ENCODE assay signal across 9 mouse cellular contexts in the genomic region with DNA sequence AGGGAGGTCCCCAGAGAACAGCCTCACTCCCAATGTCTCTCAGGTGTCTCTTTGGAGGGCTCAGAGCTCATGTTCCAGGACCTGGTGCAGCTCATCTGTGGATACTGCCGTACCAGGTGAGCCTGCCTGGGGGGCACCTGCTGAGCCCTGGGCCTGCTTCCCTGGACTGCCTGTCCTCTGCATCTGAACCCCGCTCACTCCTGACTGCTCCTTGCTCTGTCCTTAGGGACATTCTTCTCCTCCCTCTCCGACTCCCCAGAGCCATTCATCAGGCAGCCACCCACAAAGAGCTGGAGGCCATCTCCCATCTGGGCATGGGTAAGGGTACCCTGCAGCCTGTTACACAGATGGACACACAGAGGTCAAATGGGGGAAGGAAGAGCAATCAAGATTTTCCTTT. TPM values are rescaled to one million over a fixed set of nuclear protein-coding genes. Genes with fewer than 3 reads are reported as not detected.
DNase-seq lines count a peak whose midpoint lies in the region; ATAC-seq lines count a peak whose summit lies in the region.
"Had no signal": no experiment of that assay in that cellular context is flagged by ENCODE, and none has a peak within 500 bp of the region (broad histone marks: within the 10 kb centered on the region; RNA-seq: fewer than 3 reads in every experiment).

No protein-coding gene starts in this region.

- H3K4me3 ChIP-seq in forebrain, embryonic 14.5 days (ENCODE audit: low read depth, low read length): no peak overlapping the region
- no peak overlapping the region for H3K4me3 ChIP-seq in forebrain, embryonic 13.5 days
- peak overlapping the region; percentile 31; the same call in 1 of the 2 replicates for H3K4me3 ChIP-seq in liver, embryonic 11.5 days (ENCODE audit: low read depth, low read length)
- no peak overlapping the region for H3K4me3 ChIP-seq in embryonic facial prominence, embryonic 13.5 days
- H3K4me3 ChIP-seq in midbrain, embryonic 16.5 days (ENCODE audit: low read depth, low read length): no peak overlapping the region

- peak overlapping the region; percentile 8; the same call in 1 of the 2 replicates for H3K9ac ChIP-seq in forebrain, embryonic 14.5 days (ENCODE audit: low read length)
- no peak overlapping the region for H3K9ac ChIP-seq in forebrain, embryonic 13.5 days
- H3K9ac ChIP-seq in liver, embryonic 11.5 days (ENCODE audit: low read depth, low read length): 0 out of 2 replicates have a peak overlapping the region, but pooled peaks have one; percentile 20
- H3K9ac ChIP-seq in embryonic facial prominence, embryonic 13.5 days: peak overlapping the region; percentile 54; the same call in 1 of the 2 replicates
- peak overlapping the region; percentile 36; the same call in 1 of the 2 replicates for H3K9ac ChIP-seq in midbrain, embryonic 16.5 days (ENCODE audit: low read depth, low read length)

- no peak for DNase-seq in forebrain, embryonic 14.5 days (ENCODE audit: low spot score)
- DNase-seq in liver, embryonic 11.5 days (ENCODE audit: low spot score): no peak
- no peak for DNase-seq in liver
- DNase-seq in retina, embryonic 14.5 days (ENCODE audit: low spot score): no peak
- DNase-seq in layer of hippocampus, postnatal 14 days (ENCODE audit: low spot score in 2 of 2): no peak

- 30% methylated on average over 3 of the region's 3 CpGs for WGBS in forebrain, embryonic 14.5 days
- WGBS in forebrain, embryonic 13.5 days: 48% methylated on average over 3 of the region's 3 CpGs
- 53% methylated on average over 3 of the region's 3 CpGs for WGBS in liver, embryonic 11.5 days
- WGBS in embryonic facial prominence, embryonic 13.5 days: 33% methylated on average over 3 of the region's 3 CpGs
- 43% methylated on average over 3 of the region's 3 CpGs for WGBS in midbrain, embryonic 16.5 days

- peaks cover 33% of the 10 kb centered on the region for H3K27me3 ChIP-seq in forebrain, embryonic 14.5 days (replicated peaks; ENCODE audit: control insufficient read depth, insufficient read depth, low read length)
- H3K27me3 ChIP-seq in forebrain, embryonic 13.5 days: peaks cover 48% of the 10 kb centered on the region
- peaks cover 36% of the 10 kb centered on the region for H3K27me3 ChIP-seq in liver, embryonic 11.5 days (replicated peaks; ENCODE audit: control insufficient read depth, insufficient read depth, low read length)
- H3K27me3 ChIP-seq in embryonic facial prominence, embryonic 13.5 days: peaks cover 48% of the 10 kb centered on the region
- peaks cover 35% of the 10 kb centered on the region for H3K27me3 ChIP-seq in midbrain, embryonic 16.5 days (ENCODE audit: control insufficient read depth, insufficient read depth, low read depth, low read length)

- H3K27ac ChIP-seq in forebrain, embryonic 14.5 days (ENCODE audit: low read depth, low read length): no peak overlapping the region
- no peak overlapping the region for H3K27ac ChIP-seq in forebrain, embryonic 13.5 days
- no peak overlapping the region; the same call in 1 of the 2 replicates for H3K27ac ChIP-seq in liver, embryonic 11.5 days (ENCODE audit: low read depth, low read length)
- no peak overlapping the region for H3K27ac ChIP-seq in embryonic facial prominence, embryonic 13.5 days
- H3K27ac ChIP-seq in midbrain, embryonic 16.5 days (ENCODE audit: low read length): no peak overlapping the region

- ATAC-seq in forebrain, embryonic 14.5 days: no peak
- no peak for ATAC-seq in forebrain, embryonic 13.5 days
- no peak for ATAC-seq in liver, embryonic 11.5 days (replicated peaks; ENCODE audit: low FRiP score)
- no peak for ATAC-seq in embryonic facial prominence, embryonic 13.5 days (ENCODE audit: insufficient number of reproducible peaks, insufficient read depth, low FRiP score, low TSS enrichment, low read depth)
- no peak for ATAC-seq in midbrain, embryonic 16.5 days
- ATAC-seq: CD4-positive, CD25-positive, alpha-beta regulatory T cell, adult 4 months had no signal

- no peaks in the 10 kb centered on the region for H3K9me3 ChIP-seq in forebrain, embryonic 14.5 days (replicated peaks; ENCODE audit: control insufficient read depth, low read length)
- H3K9me3 ChIP-seq in forebrain, embryonic 13.5 days (replicated peaks): no peaks in the 10 kb centered on the region
- H3K9me3 ChIP-seq in liver, embryonic 11.5 days (ENCODE audit: control insufficient read depth, low read length): no peaks in the 10 kb centered on the region
- no peaks in the 10 kb centered on the region for H3K9me3 ChIP-seq in embryonic facial prominence, embryonic 13.5 days
- H3K9me3 ChIP-seq in midbrain, embryonic 16.5 days (replicated peaks; ENCODE audit: control insufficient read depth, low read length, poor library complexity, severe bottlenecking): no peaks in the 10 kb centered on the region

- peaks cover 26% of the 10 kb centered on the region for H3K36me3 ChIP-seq in forebrain, embryonic 14.5 days (ENCODE audit: control insufficient read depth, insufficient read depth, low read length)
- peaks cover 35% of the 10 kb centered on the region for H3K36me3 ChIP-seq in forebrain, embryonic 13.5 days (ENCODE audit: poor library complexity, severe bottlenecking)
- H3K36me3 ChIP-seq in liver, embryonic 11.5 days (ENCODE audit: control insufficient read depth, insufficient read depth, low read length): peaks cover 13% of the 10 kb centered on the region; the same call in 1 of the 2 replicates
- peaks cover 31% of the 10 kb centered on the region for H3K36me3 ChIP-seq in embryonic facial prominence, embryonic 13.5 days
- no peaks in the 10 kb centered on the region; the same call in 1 of the 2 replicates for H3K36me3 ChIP-seq in midbrain, embryonic 16.5 days (ENCODE audit: control insufficient read depth, insufficient read depth, low read length)

- H3K4me2 ChIP-seq in forebrain, embryonic 14.5 days (ENCODE audit: low read length): no peak overlapping the region
- no peak overlapping the region for H3K4me2 ChIP-seq in forebrain, embryonic 13.5 days
- peak overlapping the region; percentile 51 for H3K4me2 ChIP-seq in liver, embryonic 11.5 days
- H3K4me2 ChIP-seq in embryonic facial prominence, embryonic 13.5 days: peak overlapping the region; percentile 45
- H3K4me2 ChIP-seq in midbrain, embryonic 16.5 days (ENCODE audit: low read length): no peak overlapping the region

- H3K4me1 ChIP-seq in forebrain, embryonic 14.5 days (ENCODE audit: control insufficient read depth, insufficient read depth, low read length): no peaks in the 10 kb centered on the region
- H3K4me1 ChIP-seq in forebrain, embryonic 13.5 days: peaks cover 14% of the 10 kb centered on the region
- H3K4me1 ChIP-seq in liver, embryonic 11.5 days (replicated peaks; ENCODE audit: control insufficient read depth, insufficient read depth, low read length): peaks cover 2% of the 10 kb centered on the region; the same call in 1 of the 2 replicates
- peaks cover 29% of the 10 kb centered on the region for H3K4me1 ChIP-seq in embryonic facial prominence, embryonic 13.5 days
- peaks cover 13% of the 10 kb centered on the region for H3K4me1 ChIP-seq in midbrain, embryonic 16.5 days (ENCODE audit: control insufficient read depth, insufficient read depth, low read length)

RNA-seq across cellular contexts. Expression of gene Rin1, which starts 1.2 kb away (rescaled TPM):
- 1.3 and 1.4 TPM in 2 replicates for polyA plus RNA-seq in forebrain, embryonic 14.5 days (2014; fragmentation: Nextera tagmentation; extraction: Ambion mirVana)
- polyA plus RNA-seq in forebrain, embryonic 13.5 days (2015; fragmentation: Nextera tagmentation; extraction: Ambion mirVana): 0.62 and 0.78 TPM in 2 replicates
- polyA plus RNA-seq in liver, embryonic 11.5 days (2014; fragmentation: Nextera tagmentation; extraction: Ambion mirVana): 1.3 and 1.4 TPM in 2 replicates
- polyA plus RNA-seq in embryonic facial prominence, embryonic 13.5 days (2015; fragmentation: Nextera tagmentation; extraction: Ambion mirVana): 0.99 and 1.5 TPM in 2 replicates
- 1.5 and 1.8 TPM in 2 replicates for polyA plus RNA-seq in midbrain, embryonic 16.5 days (2015; fragmentation: Nextera tagmentation; extraction: Ambion mirVana)
- total RNA-seq in layer of hippocampus, postnatal 14 days (2021): 10 to 100 TPM; 68.7 to 72.6 TPM

RNA-seq across cellular contexts. Expression of gene Brms1, which starts 10.4 kb away (rescaled TPM):
- 56.2 and 56.8 TPM in 2 replicates for polyA plus RNA-seq in forebrain, embryonic 14.5 days (2014; fragmentation: Nextera tagmentation; extraction: Ambion mirVana)
- 56.0 and 63.2 TPM in 2 replicates for polyA plus RNA-seq in forebrain, embryonic 13.5 days (2015; fragmentation: Nextera tagmentation; extraction: Ambion mirVana)
- 61.2 and 61.3 TPM in 2 replicates for polyA plus RNA-seq in liver, embryonic 11.5 days (2014; fragmentation: Nextera tagmentation; extraction: Ambion mirVana)
- 40.6 and 42.9 TPM in 2 replicates for polyA plus RNA-seq in embryonic facial prominence, embryonic 13.5 days (2015; fragmentation: Nextera tagmentation; extraction: Ambion mirVana)
- polyA plus RNA-seq in midbrain, embryonic 16.5 days (2015; fragmentation: Nextera tagmentation; extraction: Ambion mirVana): 26.8 and 36.2 TPM in 2 replicates
- 10 to 100 TPM; 10.8 to 12.9 TPM for total RNA-seq in layer of hippocampus, postnatal 14 days (2021)

RNA-seq across cellular contexts. Expression of gene AC124502.3, which starts 12.8 kb away (rescaled TPM):
- polyA plus RNA-seq in forebrain, embryonic 14.5 days (2014; fragmentation: Nextera tagmentation; extraction: Ambion mirVana): 1.2 and 1.7 TPM in 2 replicates
- 3.2 and 3.4 TPM in 2 replicates for polyA plus RNA-seq in forebrain, embryonic 13.5 days (2015; fragmentation: Nextera tagmentation; extraction: Ambion mirVana)
- 1.1 TPM in 2 replicates for polyA plus RNA-seq in liver, embryonic 11.5 days (2014; fragmentation: Nextera tagmentation; extraction: Ambion mirVana)
- 2.3 and 3.5 TPM in 2 replicates for polyA plus RNA-seq in embryonic facial prominence, embryonic 13.5 days (2015; fragmentation: Nextera tagmentation; extraction: Ambion mirVana)
- 2.9 and 4.2 TPM in 2 replicates for polyA plus RNA-seq in midbrain, embryonic 16.5 days (2015; fragmentation: Nextera tagmentation; extraction: Ambion mirVana)
- 10 to 100 TPM in 1 of 2 experiments, 1 to 10 TPM in 1; 5.9 to 10.6 TPM for total RNA-seq in layer of hippocampus, postnatal 14 days (2021)

RNA-seq across cellular contexts. Expression of gene B4gat1, which starts 12.9 kb away (rescaled TPM):
- 45.4 and 55.1 TPM in 2 replicates for polyA plus RNA-seq in forebrain, embryonic 14.5 days (2014; fragmentation: Nextera tagmentation; extraction: Ambion mirVana)
- polyA plus RNA-seq in forebrain, embryonic 13.5 days (2015; fragmentation: Nextera tagmentation; extraction: Ambion mirVana): 39.4 and 40.3 TPM in 2 replicates
- 19.1 and 21.3 TPM in 2 replicates for polyA plus RNA-seq in liver, embryonic 11.5 days (2014; fragmentation: Nextera tagmentation; extraction: Ambion mirVana)
- polyA plus RNA-seq in embryonic facial prominence, embryonic 13.5 days (2015; fragmentation: Nextera tagmentation; extraction: Ambion mirVana): 47.1 and 49.5 TPM in 2 replicates
- polyA plus RNA-seq in midbrain, embryonic 16.5 days (2015; fragmentation: Nextera tagmentation; extraction: Ambion mirVana): 82.9 and 102 TPM in 2 replicates
- 100 to 1,000 TPM; 124 to 127 TPM for total RNA-seq in layer of hippocampus, postnatal 14 days (2021)

RNA-seq across cellular contexts. Expression of gene Cd248, which starts 16.4 kb away (rescaled TPM):
- polyA plus RNA-seq in forebrain, embryonic 14.5 days (2014; fragmentation: Nextera tagmentation; extraction: Ambion mirVana): 12.5 and 16.2 TPM in 2 replicates
- polyA plus RNA-seq in forebrain, embryonic 13.5 days (2015; fragmentation: Nextera tagmentation; extraction: Ambion mirVana): 7.0 and 7.3 TPM in 2 replicates
- 28.6 and 29.3 TPM in 2 replicates for polyA plus RNA-seq in liver, embryonic 11.5 days (2014; fragmentation: Nextera tagmentation; extraction: Ambion mirVana)
- polyA plus RNA-seq in embryonic facial prominence, embryonic 13.5 days (2015; fragmentation: Nextera tagmentation; extraction: Ambion mirVana): 89.1 and 90.6 TPM in 2 replicates
- 16.0 and 16.5 TPM in 2 replicates for polyA plus RNA-seq in midbrain, embryonic 16.5 days (2015; fragmentation: Nextera tagmentation; extraction: Ambion mirVana)
- total RNA-seq in layer of hippocampus, postnatal 14 days (2021): 1 to 10 TPM; 6.5 to 7.7 TPM
- polyA plus RNA-seq: CD4-positive, CD25-positive, alpha-beta regulatory T cell, adult 4 months had no signal

Comparison
In these comparisons a context has a peak if more than half of its experiments do, and no peak if none do; other contexts are left out.
1. H3K4me2 ChIP-seq: peak in liver, embryonic 11.5 days (single experiment) and embryonic facial prominence, embryonic 13.5 days (single experiment); none in forebrain, embryonic 14.5 days (single experiment), forebrain, embryonic 13.5 days (single experiment) and midbrain, embryonic 16.5 days (single experiment).